Mouse (Mus musculus): ENCODE data around the gene Fuk. TPM values are rescaled to one million over a fixed set of nuclear protein-coding genes. Genes with fewer than 3 reads are reported as not detected.
"Not testable (repeated sequence)": the region's sequence is repeated elsewhere in the genome, so short reads cannot be mapped to it uniquely, and the experiment has no call there.

Fuk gene
- total and polyA plus RNA-seq, 3 experiments = 7.1 to 15.6 (median 8.9) TPM

DNA sequence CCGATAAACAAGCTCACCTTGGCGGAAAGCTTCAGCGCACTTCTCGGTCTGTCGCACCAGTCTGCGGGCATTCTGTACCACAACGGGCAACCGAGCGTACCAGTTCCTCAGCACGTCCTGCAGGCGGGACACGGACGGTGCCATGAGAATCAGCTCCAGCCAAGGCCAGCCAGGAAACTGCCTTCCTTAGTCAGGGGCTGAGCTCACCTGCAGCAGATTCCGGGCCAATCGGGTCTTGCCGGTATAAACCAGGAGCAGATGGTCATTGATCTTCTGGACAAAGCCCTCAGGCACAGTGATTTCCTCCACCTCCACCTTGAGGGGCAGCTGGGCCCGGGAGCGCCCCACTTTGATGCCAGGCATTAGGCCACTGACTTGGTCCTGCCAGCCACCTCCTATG lies 18.5 kb downstream of the Fuk start:
- Histone ChIP-seq H3K9me3 (replicated peaks) (no peaks in the 10 kb centered on the region), H3K27me3 (ENCODE audit: insufficient read depth, low read length) (no peaks in the 10 kb centered on the region; the same call in 1 of the 2 replicates), H3K36me3 (replicated peaks) (peaks cover 99% of the 10 kb centered on the region), H3K4me1 (ENCODE audit: insufficient read depth, low read depth, low read length) (peaks cover 37% of the 10 kb centered on the region), H3K4me3 (ENCODE audit: low read depth, low read length) (no peak overlapping the region)
- ATAC-seq (ENCODE audit: extremely low read depth, insufficient number of reproducible peaks, low FRiP score, poor library complexity, severe bottlenecking) = 0 out of 2 replicates have a peak, but pooled peaks have one; percentile 8
- TF ChIP-seq TAL1 (conservative IDR thresholded peaks at IDR 0.05; ENCODE audit: low read depth, low read length) (no peak), GATA1 (IDR thresholded peaks at IDR 0.05; ENCODE audit: borderline replicate concordance, low read length) (no peak), CTCF (IDR thresholded peaks at IDR 0.05; ENCODE audit: low read depth, low read length) (no peak), GATA2 (IDR thresholded peaks at IDR 0.05; ENCODE audit: borderline replicate concordance, low read depth, low read length) (no peak), POLR2AphosphoS5 (IDR thresholded peaks at IDR 0.05; ENCODE audit: insufficient replicate concordance, low read depth, low read length) (no peak)
- no peak for DNase-seq (ENCODE audit: low spot score)

DNA sequence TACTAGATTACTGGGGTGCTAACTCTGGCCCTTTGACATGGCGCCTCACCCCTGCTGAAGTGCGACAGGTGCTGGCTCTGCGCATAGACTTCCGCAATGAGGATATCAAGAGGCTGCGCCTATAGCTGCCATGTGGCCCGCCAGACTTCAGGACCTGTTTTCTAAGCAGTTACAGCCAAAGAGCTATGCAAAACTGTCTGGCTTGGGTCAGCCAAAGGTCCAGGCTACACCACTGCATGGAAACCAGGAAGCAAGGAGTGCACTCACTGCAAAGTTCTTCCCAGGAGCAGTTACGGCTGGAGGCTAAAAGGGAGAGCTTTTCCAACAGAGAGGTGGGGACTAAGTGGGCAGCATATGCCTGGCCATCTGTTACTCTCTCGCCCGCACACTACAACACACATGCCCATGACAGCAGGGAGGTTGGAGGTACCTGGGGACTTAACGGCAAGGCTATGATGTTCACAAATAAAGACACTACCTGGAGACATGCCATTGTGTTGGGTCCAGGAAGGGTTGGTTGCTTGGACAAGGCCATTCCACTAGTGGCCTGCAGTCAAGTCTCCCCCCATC lies 20.5 kb downstream of the Fuk start:
- TF ChIP-seq POLR2AphosphoS5 (IDR thresholded peaks at IDR 0.05; ENCODE audit: insufficient replicate concordance, low read depth, low read length) (no peak), TAL1 (conservative IDR thresholded peaks at IDR 0.05; ENCODE audit: low read depth, low read length) (no peak), CTCF (IDR thresholded peaks at IDR 0.05; ENCODE audit: low read depth, low read length) (no peak), GATA2 (IDR thresholded peaks at IDR 0.05; ENCODE audit: borderline replicate concordance, low read depth, low read length) (no peak), GATA1 (IDR thresholded peaks at IDR 0.05; ENCODE audit: borderline replicate concordance, low read length) (no peak)
- DNase-seq (ENCODE audit: low spot score) (no peak), ATAC-seq (ENCODE audit: extremely low read depth, insufficient number of reproducible peaks, low FRiP score, poor library complexity, severe bottlenecking) (no peak)
- H3K4me3 ChIP-seq (ENCODE audit: low read depth, low read length) = no peak overlapping the region
- H3K27me3 ChIP-seq (ENCODE audit: insufficient read depth, low read length) = no peaks in the 10 kb centered on the region; the same call in 1 of the 2 replicates
- no peaks in the 10 kb centered on the region for H3K9me3 ChIP-seq (replicated peaks)
- peaks cover 93% of the 10 kb centered on the region for H3K36me3 ChIP-seq (replicated peaks)
- H3K4me1 ChIP-seq (ENCODE audit: insufficient read depth, low read depth, low read length) = peaks cover 56% of the 10 kb centered on the region

DNA sequence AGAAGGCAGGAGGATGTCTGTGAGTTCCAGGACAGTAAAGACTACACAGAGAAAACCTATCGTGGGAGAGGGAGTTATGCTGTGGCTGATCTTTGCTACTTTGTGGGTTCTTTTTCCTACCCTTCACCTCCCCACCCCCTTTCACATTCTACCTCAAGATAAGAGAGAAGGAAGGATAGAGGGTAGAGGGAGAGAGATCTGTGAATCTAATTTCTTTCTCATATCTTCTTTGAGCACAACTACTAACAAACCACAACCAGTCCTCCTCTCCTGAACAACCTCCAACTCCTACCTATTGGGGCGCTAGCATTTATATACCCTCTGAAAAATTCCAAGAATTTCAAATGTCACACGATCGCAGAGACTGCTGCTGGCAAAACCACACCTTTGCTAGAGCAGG lies 24.4 kb downstream of the Fuk start:
- ATAC-seq (ENCODE audit: extremely low read depth, insufficient number of reproducible peaks, low FRiP score, poor library complexity, severe bottlenecking) = peak; percentile 93

DNA sequence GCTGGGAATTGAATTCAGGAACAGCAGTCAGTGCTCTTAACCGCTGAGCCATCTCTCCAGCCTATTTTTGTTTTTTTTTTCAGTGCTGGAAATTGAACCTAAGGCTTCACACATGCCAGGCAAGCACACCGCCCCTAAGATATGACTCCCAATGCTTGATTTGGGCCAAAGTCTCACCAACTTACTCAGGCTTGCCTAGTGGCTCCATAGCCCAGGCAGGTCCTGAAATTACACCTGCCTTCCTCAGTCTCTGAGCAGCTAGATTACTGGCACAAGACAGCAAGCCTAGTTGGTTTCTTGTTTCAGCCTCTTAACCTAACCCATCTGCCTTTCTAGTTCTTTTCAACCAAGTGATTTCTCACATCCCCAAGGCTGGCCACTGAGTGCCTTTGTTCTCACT lies 31.8 kb downstream of the Fuk start:
- no peak for ATAC-seq (ENCODE audit: extremely low read depth, insufficient number of reproducible peaks, low FRiP score, poor library complexity, severe bottlenecking)
- Histone ChIP-seq H3K27me3 (ENCODE audit: insufficient read depth, low read length) (no peaks in the 10 kb centered on the region), H3K4me3 (ENCODE audit: low read depth, low read length) (no peak overlapping the region), H3K4me1 (ENCODE audit: insufficient read depth, low read depth, low read length) (peaks cover 11% of the 10 kb centered on the region), H3K36me3 (replicated peaks) (peaks cover 96% of the 10 kb centered on the region), H3K9me3 (replicated peaks) (no peaks in the 10 kb centered on the region)
- no peak for TF ChIP-seq GATA1 (IDR thresholded peaks at IDR 0.05; ENCODE audit: borderline replicate concordance, low read length)
- no peak for TF ChIP-seq CTCF (IDR thresholded peaks at IDR 0.05; ENCODE audit: low read depth, low read length)
- TF ChIP-seq POLR2AphosphoS5 (IDR thresholded peaks at IDR 0.05; ENCODE audit: insufficient replicate concordance, low read depth, low read length) = no peak
- no peak for TF ChIP-seq GATA2 (IDR thresholded peaks at IDR 0.05; ENCODE audit: borderline replicate concordance, low read depth, low read length)
- no peak for TF ChIP-seq TAL1 (conservative IDR thresholded peaks at IDR 0.05; ENCODE audit: low read depth, low read length)
- no peak for DNase-seq (ENCODE audit: low spot score)

More for the DNA sequence above, 24.4 kb downstream of the Fuk start:
- peaks cover 66% of the 10 kb centered on the region for H3K4me1 ChIP-seq (ENCODE audit: insufficient read depth, low read depth, low read length)
- peak overlapping the region; percentile 33; the same call in 1 of the 2 replicates for H3K4me3 ChIP-seq (ENCODE audit: low read depth, low read length)
- peak; percentile 56 for DNase-seq (ENCODE audit: low spot score)
- H3K36me3 ChIP-seq (replicated peaks) = peaks cover 94% of the 10 kb centered on the region
- H3K9me3 ChIP-seq (replicated peaks) = no peaks in the 10 kb centered on the region
- no peaks in the 10 kb centered on the region for H3K27me3 ChIP-seq (ENCODE audit: insufficient read depth, low read length)
- TF ChIP-seq TAL1 (conservative IDR thresholded peaks at IDR 0.05; ENCODE audit: low read depth, low read length) (peak; percentile 52), POLR2AphosphoS5 (IDR thresholded peaks at IDR 0.05; ENCODE audit: insufficient replicate concordance, low read depth, low read length) (no peak)

DNA sequence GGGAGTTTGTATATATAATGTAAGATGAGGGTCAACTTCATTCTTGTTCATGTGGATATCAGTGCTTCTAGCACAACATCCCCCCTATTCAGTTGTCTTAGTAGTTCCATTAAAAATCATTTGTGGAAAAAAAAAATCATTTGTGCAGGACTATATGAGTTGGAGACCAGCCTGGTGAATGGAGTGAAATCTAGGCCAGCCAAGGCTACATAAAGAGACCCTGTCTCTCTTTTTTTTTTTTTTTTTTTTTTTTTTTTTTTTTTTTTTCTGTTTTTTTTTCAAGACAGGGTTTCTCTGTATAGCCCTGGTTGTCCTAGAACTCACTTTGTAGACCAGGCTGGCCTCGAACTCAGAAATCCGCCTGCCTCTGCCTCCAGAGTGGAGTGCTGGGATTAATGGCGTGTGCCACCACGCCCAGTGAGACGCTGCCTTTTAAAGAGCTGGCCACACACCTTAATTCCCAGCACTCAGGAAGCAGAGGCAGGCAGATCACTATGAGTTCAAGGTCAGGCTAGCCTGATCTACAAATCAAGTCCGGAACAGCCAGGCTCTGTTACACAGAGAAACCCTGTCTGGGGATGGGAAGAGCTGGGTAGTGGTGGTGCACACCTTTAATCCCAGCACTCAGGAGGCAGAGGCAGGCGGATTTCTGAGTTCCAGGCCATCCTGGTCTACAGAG lies 40.8 kb downstream of the Fuk start:
- not testable (repeated sequence) for DNase-seq (ENCODE audit: low spot score); ATAC-seq (ENCODE audit: extremely low read depth, insufficient number of reproducible peaks, low FRiP score, poor library complexity, severe bottlenecking)

DNA sequence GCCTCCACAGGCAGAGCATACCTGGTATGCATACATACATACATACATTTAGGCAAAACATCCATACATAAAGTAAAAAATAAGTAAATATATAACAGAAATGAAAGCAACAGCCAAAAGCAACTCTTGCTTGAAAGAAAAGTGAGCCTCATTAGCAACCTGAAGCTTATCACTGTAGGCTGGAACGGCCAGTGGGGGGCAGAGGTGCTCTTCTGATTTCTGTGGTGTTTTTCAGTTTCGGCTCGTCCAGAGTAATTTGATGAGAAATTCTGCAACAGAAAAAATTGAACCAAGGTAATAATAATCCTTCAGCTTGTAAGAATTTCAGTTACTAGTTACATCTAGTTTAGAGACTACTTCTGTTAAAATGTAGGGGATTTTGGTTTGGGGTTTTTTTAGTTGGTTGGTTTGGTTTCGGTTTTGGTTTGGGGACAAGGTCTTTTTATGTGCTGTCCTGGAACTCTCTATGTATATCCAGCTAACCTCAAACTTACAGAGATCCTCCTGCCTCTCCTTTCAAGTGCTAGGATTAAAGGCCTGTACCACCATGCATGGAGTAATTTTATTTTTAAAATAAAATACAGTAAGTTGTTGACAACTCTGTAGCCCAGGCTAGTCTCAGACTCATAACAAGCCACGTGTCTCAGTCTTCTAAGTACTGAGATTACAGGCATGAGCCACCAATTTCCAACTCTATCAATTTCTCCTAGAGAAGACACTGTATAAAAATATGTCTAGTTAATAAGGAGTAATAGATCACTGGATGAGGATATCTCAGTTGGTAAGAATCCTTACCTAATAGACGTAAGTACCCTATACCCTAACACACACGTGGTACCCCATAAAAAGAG lies 42.4 kb downstream of the Fuk start:
- no peak for TF ChIP-seq GATA1 (IDR thresholded peaks at IDR 0.05; ENCODE audit: borderline replicate concordance, low read length)
- 0 out of 2 replicates have a peak, but pooled peaks have one; percentile 14 for TF ChIP-seq CTCF (IDR thresholded peaks at IDR 0.05; ENCODE audit: low read depth, low read length)
- no peak for TF ChIP-seq TAL1 (conservative IDR thresholded peaks at IDR 0.05; ENCODE audit: low read depth, low read length)
- no peak for TF ChIP-seq POLR2AphosphoS5 (IDR thresholded peaks at IDR 0.05; ENCODE audit: insufficient replicate concordance, low read depth, low read length)
- no peak for TF ChIP-seq GATA2 (IDR thresholded peaks at IDR 0.05; ENCODE audit: borderline replicate concordance, low read depth, low read length)
- Histone ChIP-seq H3K4me3 (ENCODE audit: low read depth, low read length) (no peak overlapping the region; the same call in 1 of the 2 replicates), H3K36me3 (replicated peaks) (peaks cover 96% of the 10 kb centered on the region), H3K27me3 (ENCODE audit: insufficient read depth, low read length) (no peaks in the 10 kb centered on the region), H3K9me3 (replicated peaks) (no peaks in the 10 kb centered on the region), H3K4me1 (ENCODE audit: insufficient read depth, low read depth, low read length) (peaks cover 11% of the 10 kb centered on the region; the same call in 1 of the 2 replicates)
- DNase-seq (ENCODE audit: low spot score) = peak; percentile 31
- peak; percentile 22; the same call in 1 of the 2 replicates for ATAC-seq (ENCODE audit: extremely low read depth, insufficient number of reproducible peaks, low FRiP score, poor library complexity, severe bottlenecking)

More for the DNA sequence above, 40.8 kb downstream of the Fuk start:
- not testable (repeated sequence) for H3K4me3 ChIP-seq (ENCODE audit: low read depth, low read length); H3K27me3 ChIP-seq (ENCODE audit: insufficient read depth, low read length); H3K9me3 ChIP-seq (replicated peaks)
- Histone ChIP-seq H3K4me1 (ENCODE audit: insufficient read depth, low read depth, low read length) (peaks cover 11% of the 10 kb centered on the region; the same call in 1 of the 2 replicates), H3K36me3 (replicated peaks) (peaks cover 95% of the 10 kb centered on the region)

Measured in G1E (cell line).